Mouse (Mus musculus): ENCODE results near the gene Cxcl2.

Cxcl2 gene

GRCm38 (mm10) chr5:90903339-90904020, at the start of gene Cxcl2:
Gene Cxcl2, plus strand, starts transcription at chr5:90903871.
- no peak for DNase-seq (ENCODE audit: extremely low read depth, low read depth, low spot score)

GRCm38 (mm10) chr5:90855308-90856230, 48.1 kb upstream of the Cxcl2 start:
- DNase-seq (ENCODE audit: extremely low read depth, low read depth, low spot score): no peak

GRCm38 (mm10) chr5:90857463-90857862, 46.2 kb upstream of the Cxcl2 start:
- DNase-seq (ENCODE audit: extremely low read depth, low read depth, low spot score): no peak

GRCm38 (mm10) chr5:90858429-90858828, 45.2 kb upstream of the Cxcl2 start:
- no peak for DNase-seq (ENCODE audit: extremely low read depth, low read depth, low spot score)

GRCm38 (mm10) chr5:90859031-90859430, 44.6 kb upstream of the Cxcl2 start:
- DNase-seq (ENCODE audit: extremely low read depth, low read depth, low spot score): no peak

- DNase-seq (ENCODE audit: extremely low read depth, low read depth, low spot score): no peak
Measured at GRCm38 (mm10) chr5:90861876-90862375, 41.7 kb upstream of the Cxcl2 start.

GRCm38 (mm10) chr5:90866770-90867169, 36.9 kb upstream of the Cxcl2 start:
- DNase-seq (ENCODE audit: extremely low read depth, low read depth, low spot score): no peak

- no peak for DNase-seq (ENCODE audit: extremely low read depth, low read depth, low spot score)
Measured at GRCm38 (mm10) chr5:90872377-90872776, 31.3 kb upstream of the Cxcl2 start.

GRCm38 (mm10) chr5:90876045-90876444, 27.6 kb upstream of the Cxcl2 start:
- no peak for DNase-seq (ENCODE audit: extremely low read depth, low read depth, low spot score)

GRCm38 (mm10) chr5:90876471-90877172, 27.0 kb upstream of the Cxcl2 start:
- DNase-seq (ENCODE audit: extremely low read depth, low read depth, low spot score): no peak

- DNase-seq (ENCODE audit: extremely low read depth, low read depth, low spot score): no peak
Measured at GRCm38 (mm10) chr5:90877173-90877512, 26.5 kb upstream of the Cxcl2 start.

- DNase-seq (ENCODE audit: extremely low read depth, low read depth, low spot score): peak; percentile 96
Measured at GRCm38 (mm10) chr5:90879307-90880014, 24.2 kb upstream of the Cxcl2 start.

- no peak for DNase-seq (ENCODE audit: extremely low read depth, low read depth, low spot score)
Measured at GRCm38 (mm10) chr5:90880335-90880850, 23.3 kb upstream of the Cxcl2 start.

GRCm38 (mm10) chr5:90881021-90881420, 22.6 kb upstream of the Cxcl2 start:
- DNase-seq (ENCODE audit: extremely low read depth, low read depth, low spot score): peak; percentile 73

- peak; percentile 67 for DNase-seq (ENCODE audit: extremely low read depth, low read depth, low spot score)
Measured at GRCm38 (mm10) chr5:90881682-90882081, 22.0 kb upstream of the Cxcl2 start.

- DNase-seq (ENCODE audit: extremely low read depth, low read depth, low spot score): no peak
Measured at GRCm38 (mm10) chr5:90882146-90882545, 21.5 kb upstream of the Cxcl2 start.

GRCm38 (mm10) chr5:90884628-90885242, 18.9 kb upstream of the Cxcl2 start:
- DNase-seq (ENCODE audit: extremely low read depth, low read depth, low spot score): no peak

GRCm38 (mm10) chr5:90888661-90889060, 15.0 kb upstream of the Cxcl2 start:
- no peak for DNase-seq (ENCODE audit: extremely low read depth, low read depth, low spot score)

- no peak for DNase-seq (ENCODE audit: extremely low read depth, low read depth, low spot score)
Measured at GRCm38 (mm10) chr5:90890519-90891463, 12.9 kb upstream of the Cxcl2 start, which contains the start of gene Cxcl1. Gene Cxcl1, plus strand, starts transcription at chr5:90891241.

Data from fat pad, adult 2 months (tissue).